Mouse (Mus musculus) megakaryocyte, embryonic 14.5 days (primary cell): ENCODE results near the gene Zbtb20.

Experiments used
- FLI1 ChIP-seq: IDR thresholded peaks from 2 replicates; pipeline ENCODE4 v1.6.1; 2012; ENCODE audit warnings: low read length, inconsistent platforms, mixed read lengths
- GATA1 ChIP-seq: IDR thresholded peaks from 3 replicates; pipeline ENCODE4 v1.6.1; 2012; ENCODE audit warnings: mixed read lengths, low read length, inconsistent platforms, borderline replicate concordance

- TF ChIP-seq GATA1 (no peak), FLI1 (no peak)
Measured at GRCm38 (mm10) chr16:43385620-43386210, 510.0 kb downstream of the Zbtb20 start.
